Mouse (Mus musculus) CD4-positive helper T cell, adult 2 months (primary cell): Measurements from ENCODE around the gene Prl3b1.

ENCODE experiments used
- DNase-seq: peaks from one replicate; pipeline ENCODE4 v3.0.0-alpha.2; 2012; ENCODE audit warnings: low read depth, missing footprints, low spot score

Prl3b1 gene

GRCm38 (mm10) chr13:27241547-27241946 lies at the start of gene Prl3b1:
TSS of gene Prl3b1 (plus strand) at chr13:27241847.
- DNase-seq, result no peak

- DNase-seq, result no peak
These were observed 45.3 kb upstream of the Prl3b1 start, which contains the start of gene Prl3c1 for GRCm38 (mm10) chr13:27196359-27196758. TSS of gene Prl3c1 (plus strand) at chr13:27196659.

- DNase-seq, result no peak
These were observed 17.5 kb downstream of the Prl3b1 start, which contains the start of gene Prl3a1 for GRCm38 (mm10) chr13:27259136-27259535. TSS of gene Prl3a1 (plus strand) at chr13:27259436.
